Mouse (Mus musculus) G1E (cell line): ENCODE results near the gene Axin1. TPM values are rescaled to one million over a fixed set of nuclear protein-coding genes. Genes with fewer than 3 reads are reported as not detected.
"Not testable (repeated sequence)": the region's sequence is repeated elsewhere in the genome, so short reads cannot be mapped to it uniquely, and the experiment has no call there.

Experiments used
- ATAC-seq: 2 replicates; pipeline ENCODE4 v1.8.0; 2016; ENCODE audit warnings: mild to moderate bottlenecking; ENCODE audit not compliant: insufficient number of reproducible peaks, poor library complexity, low FRiP score, severe bottlenecking; ENCODE audit errors: extremely low read depth
- DNase-seq: peaks from one replicate; pipeline ENCODE4 v3.0.0; 2012; ENCODE audit warnings: low spot score
- H3K27me3 ChIP-seq: 2 replicates; pipeline ENCODE4 v1.6.1; 2012; ENCODE audit warnings: mild to moderate bottlenecking, low read length, inconsistent platforms; ENCODE audit not compliant: insufficient read depth
- H3K36me3 ChIP-seq: replicated peaks from 2 replicates; pipeline ENCODE3; 2012; ENCODE audit warnings: mild to moderate bottlenecking, inconsistent platforms
- H3K4me1 ChIP-seq: 2 replicates; pipeline ENCODE4 v1.6.1; 2012; ENCODE audit warnings: low read depth, low read length, inconsistent platforms, mixed read lengths; ENCODE audit not compliant: insufficient read depth
- H3K4me3 ChIP-seq: 2 replicates; pipeline ENCODE4 v1.5.1; 2012; ENCODE audit warnings: low read depth, mild to moderate bottlenecking, inconsistent platforms, low read length, moderate library complexity, mixed read lengths
- H3K9me3 ChIP-seq: replicated peaks from 2 replicates; pipeline ENCODE4 v1.6.1; 2012; ENCODE audit warnings: inconsistent platforms
- CTCF ChIP-seq: IDR thresholded peaks from 2 replicates; pipeline ENCODE4 v1.5.1; 2012; ENCODE audit warnings: low read depth, low read length, inconsistent platforms, mixed read lengths
- GATA1 ChIP-seq: IDR thresholded peaks from 2 replicates; pipeline ENCODE4 v1.6.1; 2012; ENCODE audit warnings: borderline replicate concordance, low read length, inconsistent platforms, mixed read lengths
- GATA2 ChIP-seq: IDR thresholded peaks from 2 replicates; pipeline ENCODE4 v1.6.1; 2012; ENCODE audit warnings: low read depth, low read length, inconsistent platforms, borderline replicate concordance
- POLR2AphosphoS5 ChIP-seq: IDR thresholded peaks from 2 replicates; pipeline ENCODE4 v1.6.1; 2012; ENCODE audit warnings: low read depth, low read length, inconsistent platforms; ENCODE audit not compliant: insufficient replicate concordance
- TAL1 ChIP-seq: conservative IDR thresholded peaks from 2 replicates; pipeline ENCODE4 v1.6.1; 2012; ENCODE audit warnings: low read depth, low read length, inconsistent platforms, mixed read lengths
- polyA plus RNA-seq: library from polyadenylated mRNA; stranded (reverse); fragments of >175 nt; gene quantifications from 2 replicates; pipeline ENCODE4 v1.2.3, GENCODE M21; 2012
- total RNA-seq, 2 experiments: library from RNA; stranded (forward) in 1 of 2; stranded (reverse) in 1 of 2; fragments of 200-1000 nt in 1 of 2; fragments of >200 nt in 1 of 2; fragmentation: Nextera tagmentation in 1 of 2; gene quantifications; 2 replicates each; pipeline ENCODE4 v1.2.3; 2014 to 2017

The Axin1 gene
- total and polyA plus RNA-seq, 3 experiments = 45.5 to 96.7 (median 87.3) TPM

DNA sequence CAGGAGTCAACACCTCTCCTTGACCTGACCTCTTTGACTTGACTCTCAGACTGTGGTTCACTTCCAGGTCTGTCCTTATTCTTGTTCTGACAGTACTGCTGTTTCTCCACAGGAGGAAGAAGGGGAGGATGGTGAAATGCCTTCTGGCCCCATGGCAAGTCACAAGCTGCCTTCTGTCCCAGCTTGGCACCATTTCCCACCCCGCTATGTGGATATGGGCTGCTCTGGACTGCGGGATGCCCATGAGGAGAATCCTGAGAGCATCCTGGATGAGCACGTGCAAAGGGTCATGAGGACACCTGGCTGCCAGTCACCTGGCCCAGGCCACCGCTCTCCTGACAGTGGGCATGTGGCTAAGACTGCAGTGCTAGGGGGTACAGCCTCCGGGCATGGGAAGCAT, 49.1 kb downstream of the Axin1 start:
- Histone ChIP-seq H3K9me3 (no peaks in the 10 kb centered on the region), H3K27me3 (no peaks in the 10 kb centered on the region), H3K4me3 (no peak overlapping the region; the same call in 1 of the 2 replicates), H3K36me3 (peaks cover 96% of the 10 kb centered on the region), H3K4me1 (no peaks in the 10 kb centered on the region)
- DNase-seq = no peak
- no peak for ATAC-seq
- TF ChIP-seq GATA1 (no peak), TAL1 (no peak), POLR2AphosphoS5 (no peak), CTCF (no peak), GATA2 (no peak)

- peaks cover 96% of the 10 kb centered on the region for H3K36me3 ChIP-seq
- ATAC-seq (no peak), DNase-seq (no peak)
- no peaks in the 10 kb centered on the region for H3K4me1 ChIP-seq
- H3K4me3 ChIP-seq = no peak overlapping the region; the same call in 1 of the 2 replicates
- TF ChIP-seq GATA2 (no peak), CTCF (no peak), TAL1 (no peak), POLR2AphosphoS5 (no peak), GATA1 (no peak)
- H3K9me3 ChIP-seq = no peaks in the 10 kb centered on the region
- no peaks in the 10 kb centered on the region for H3K27me3 ChIP-seq
Observed at GRCm38 (mm10) chr17:26188091-26188805, 49.8 kb downstream of the Axin1 start.

DNA sequence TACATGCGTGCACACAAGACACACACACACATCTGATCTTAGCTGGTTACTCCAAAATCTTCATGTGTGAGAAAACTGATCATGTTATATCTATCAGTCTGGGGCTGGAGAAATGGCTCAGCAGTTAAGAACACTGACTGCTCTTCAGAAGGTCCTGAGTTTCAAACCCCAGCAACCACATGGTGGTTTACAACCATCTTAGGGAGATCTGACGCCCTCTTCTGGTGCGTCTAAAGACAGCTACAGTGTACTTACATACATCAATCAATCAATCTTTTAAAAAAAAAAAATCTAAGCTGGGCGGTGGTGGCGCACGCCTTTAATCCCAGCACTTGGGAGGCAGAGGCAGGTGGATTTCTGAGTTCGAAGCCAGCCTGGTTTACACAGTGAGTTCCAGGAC, 53.0 kb downstream of the Axin1 start:
- peaks cover 98% of the 10 kb centered on the region for H3K36me3 ChIP-seq

GRCm38 (mm10) chr17:26192481-26193190, 54.1 kb downstream of the Axin1 start:
- Histone ChIP-seq H3K36me3 (peaks cover 99% of the 10 kb centered on the region), H3K4me1 (peaks cover 10% of the 10 kb centered on the region; the same call in 1 of the 2 replicates), H3K4me3 (no peak overlapping the region), H3K9me3 (no peaks in the 10 kb centered on the region), H3K27me3 (no peaks in the 10 kb centered on the region)
- DNase-seq (no peak), ATAC-seq (no peak)
- no peak for TF ChIP-seq GATA1
- no peak for TF ChIP-seq GATA2
- TF ChIP-seq TAL1 = no peak
- no peak for TF ChIP-seq POLR2AphosphoS5
- TF ChIP-seq CTCF = no peak

More for the DNA sequence above, 53.0 kb downstream of the Axin1 start:
- H3K4me1 ChIP-seq, ATAC-seq, DNase-seq, H3K4me3 ChIP-seq, H3K9me3 ChIP-seq, H3K27me3 ChIP-seq: not testable (repeated sequence)

DNA sequence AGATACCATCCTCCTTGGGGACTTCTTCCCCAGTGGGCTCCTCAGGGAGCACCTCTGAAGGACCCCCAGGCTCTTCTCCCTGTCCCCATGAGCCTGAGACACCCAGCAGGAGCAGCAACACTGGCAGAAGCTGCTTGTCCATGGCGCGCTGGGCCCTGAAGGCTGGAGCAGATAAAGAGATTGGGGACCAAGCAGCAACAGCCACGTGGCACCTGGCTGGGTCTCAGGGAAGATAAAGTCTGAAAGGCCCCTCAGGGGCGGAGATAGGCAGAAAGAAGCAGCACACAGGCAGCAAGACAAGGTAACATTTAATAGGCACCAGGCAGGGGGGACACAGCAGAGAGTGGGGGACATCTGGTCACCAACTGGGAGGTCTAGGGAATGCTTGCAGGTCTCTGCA, 60.4 kb downstream of the Axin1 start, which contains the start of gene Pdia2:
Gene Pdia2, minus strand, starts transcription at position 196 of the 400 bp plus-strand sequence.
- Histone ChIP-seq H3K27me3 (no peaks in the 10 kb centered on the region), H3K9me3 (no peaks in the 10 kb centered on the region), H3K4me1 (peaks cover 72% of the 10 kb centered on the region), H3K36me3 (peaks cover 66% of the 10 kb centered on the region), H3K4me3 (peak within 1 kb of the TSS; percentile 73; the same call in 1 of the 2 replicates)
- TF ChIP-seq GATA1 (no peak), CTCF (no peak), POLR2AphosphoS5 (no peak), TAL1 (no peak), GATA2 (no peak)
- peak; percentile 34 for DNase-seq
- ATAC-seq = no peak

GRCm38 (mm10) chr17:26200831-26201705, 62.6 kb downstream of the Axin1 start:
- TF ChIP-seq GATA2 (no peak), POLR2AphosphoS5 (no peak), GATA1 (no peak), CTCF (no peak), TAL1 (no peak)
- Histone ChIP-seq H3K27me3 (no peaks in the 10 kb centered on the region; the same call in 1 of the 2 replicates), H3K9me3 (no peaks in the 10 kb centered on the region), H3K4me1 (peaks cover 89% of the 10 kb centered on the region), H3K4me3 (peak overlapping the region; percentile 73), H3K36me3 (peaks cover 65% of the 10 kb centered on the region)
- ATAC-seq (peak; percentile 30; the same call in 1 of the 2 replicates), DNase-seq (peak; percentile 78)
